Mouse (Mus musculus) brain, embryonic 14.5 days (tissue): ENCODE measurements around the gene Phc1.

Source experiments
- CTCF ChIP-seq: fragments of 200-500 bp; IDR thresholded peaks from 2 replicates; pipeline ENCODE4 v1.5.1; 2012; ENCODE audit warnings: inconsistent platforms, mild to moderate bottlenecking, moderate library complexity, borderline replicate concordance; ENCODE audit not compliant: insufficient read depth, insufficient read length; ENCODE audit errors: extremely low read depth
- POLR2A ChIP-seq: fragments of 200-500 bp; IDR thresholded peaks from 2 replicates; pipeline ENCODE4 v1.6.1; 2012; ENCODE audit warnings: mild to moderate bottlenecking, inconsistent platforms, borderline replicate concordance; ENCODE audit not compliant: poor library complexity, insufficient read depth, insufficient read length, severe bottlenecking; ENCODE audit errors: extremely low read depth

GRCm38 (mm10) chr6:122302661-122303060, 37.7 kb downstream of the Phc1 start:
- TF ChIP-seq POLR2A (no peak), CTCF (no peak)
